Mouse (Mus musculus) cerebellum, postnatal 14 days (tissue): ENCODE measurements around the gene Zfp235.
A peak's percentile ranks its signal among the peaks of the same experiment; 100 is the strongest.

Source experiments
- DNase-seq, 2 experiments: peaks; one replicate each; pipeline ENCODE4 v3.0.0; 2021; ENCODE audit warnings: mixed read lengths in 2 of 2

Gene Zfp235

GRCm38 (mm10) chr7:24133996-24134828 lies at the start of gene Zfp235:
Gene Zfp235, plus strand, starts transcription at chr7:24134169.
- peak; percentile 86 to 91 for DNase-seq

- DNase-seq, result no peak
These were observed 47.1 kb upstream of the Zfp235 start for GRCm38 (mm10) chr7:24086871-24087270.

GRCm38 (mm10) chr7:24087485-24088125 lies 46.4 kb upstream of the Zfp235 start:
- DNase-seq, result no peak

- DNase-seq, result no peak
These were observed 29.6 kb upstream of the Zfp235 start for GRCm38 (mm10) chr7:24104403-24104802.

- no peak for DNase-seq
These were observed 28.7 kb upstream of the Zfp235 start for GRCm38 (mm10) chr7:24105144-24105703.

GRCm38 (mm10) chr7:24110839-24111238 lies 23.1 kb upstream of the Zfp235 start:
- no peak for DNase-seq

GRCm38 (mm10) chr7:24111772-24112155 lies 22.2 kb upstream of the Zfp235 start:
- DNase-seq, result no peak

- DNase-seq, result peak; percentile 84 to 89
These were observed 21.7 kb upstream of the Zfp235 start, which contains the start of gene Zfp112 for GRCm38 (mm10) chr7:24112156-24112856. Gene Zfp112, plus strand, starts transcription at chr7:24112314.

GRCm38 (mm10) chr7:24113001-24113400 lies 21.0 kb upstream of the Zfp235 start:
- DNase-seq, result peak; percentile 69 to 73

GRCm38 (mm10) chr7:24116655-24117054 lies 17.3 kb upstream of the Zfp235 start:
- no peak for DNase-seq

GRCm38 (mm10) chr7:24133425-24133995 lies 459 bp upstream of the Zfp235 start:
- no peak for DNase-seq

GRCm38 (mm10) chr7:24142566-24142965 lies 8.6 kb downstream of the Zfp235 start:
- no peak for DNase-seq

GRCm38 (mm10) chr7:24153272-24153671 lies 19.3 kb downstream of the Zfp235 start:
- DNase-seq, result peak in 1 of 2 experiments; percentile 43

GRCm38 (mm10) chr7:24172191-24172590 lies 38.2 kb downstream of the Zfp235 start:
- no peak for DNase-seq

GRCm38 (mm10) chr7:24174618-24175336 lies 40.8 kb downstream of the Zfp235 start, which contains the start of gene Zfp114:
Gene Zfp114, plus strand, starts transcription at chr7:24175060.
- DNase-seq, result peak; percentile 88 to 93

- DNase-seq, result no peak
These were observed 41.4 kb downstream of the Zfp235 start for GRCm38 (mm10) chr7:24175337-24175711.

GRCm38 (mm10) chr7:24187611-24188010 lies 53.6 kb downstream of the Zfp235 start:
- no peak for DNase-seq

GRCm38 (mm10) chr7:24188901-24189570 lies 55.1 kb downstream of the Zfp235 start:
- no peak for DNase-seq

- DNase-seq, result no peak
These were observed 55.6 kb downstream of the Zfp235 start for GRCm38 (mm10) chr7:24189571-24189944.

GRCm38 (mm10) chr7:24191361-24191760 lies 57.4 kb downstream of the Zfp235 start:
- DNase-seq, result no peak
